Mouse (Mus musculus): ENCODE data around the gene Trpv2.

DNA sequence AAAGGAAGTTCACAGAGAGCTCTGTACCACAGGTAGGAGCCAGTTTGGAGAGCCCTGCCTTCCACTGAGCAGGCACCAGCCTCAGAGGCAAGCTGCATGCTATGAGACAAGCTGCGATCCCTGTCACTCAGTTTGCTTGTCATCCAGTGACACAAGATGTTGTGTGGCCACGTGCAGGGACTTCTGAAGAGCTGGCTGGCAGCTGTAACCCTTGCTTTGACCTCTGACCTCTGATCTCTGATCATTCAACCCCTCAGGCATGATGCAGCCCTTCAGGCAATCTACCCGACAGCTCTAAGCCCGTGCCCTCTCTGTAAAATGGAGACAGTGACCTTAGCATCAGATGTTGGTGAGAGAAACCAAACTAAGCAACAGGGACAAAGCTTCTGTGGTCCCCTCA is 48.6 kb downstream of the Trpv2 start:
- no peak for TF ChIP-seq POLR2A (IDR thresholded peaks at IDR 0.05; ENCODE audit: control insufficient read depth in 1 of 2, insufficient read depth in 1 of 2, low read depth in 1 of 2, low read length in 2 of 2, poor library complexity in 1 of 2)
- TF ChIP-seq MYB (IDR thresholded peaks at IDR 0.05; ENCODE audit: low read depth, low read length): no peak
- TF ChIP-seq CTCF (IDR thresholded peaks at IDR 0.05 in 2 of 3, conservative IDR thresholded peaks at IDR 0.05 in 1 of 3; ENCODE audit: control insufficient read depth in 1 of 3, insufficient read depth in 1 of 3, low read depth in 2 of 3, low read length in 3 of 3, poor library complexity in 1 of 3, severe bottlenecking in 1 of 3): no peak
- TF ChIP-seq EP300 (IDR thresholded peaks at IDR 0.05; ENCODE audit: low read depth in 1 of 2, low read length in 2 of 2): no peak

Measured in MEL (cell line).